Mouse (Mus musculus) T-helper 17 cell (primary cell): ENCODE results near the gene Ankrd54.
"Not testable (repeated sequence)": the region's sequence is repeated elsewhere in the genome, so short reads cannot be mapped to it uniquely, and the experiment has no call there.

Source experiments
- in situ Hi-C, 2 experiments: fragments of 300-600 bp; cut with MboI, MseI; formaldehyde crosslinking; loops; 1 replicate in 1 of 2; 2 replicates in 1 of 2; pipeline ENCODE4 v1.15.1; 2025; ENCODE audit warnings: high pct_unique_total_duplicates in 2 of 2

Ankrd54 gene

GRCm38 (mm10) chr15:79018886-79019285 lies 43.8 kb downstream of the Ankrd54 start:
- in situ Hi-C loops, result no loop called here

DNA sequence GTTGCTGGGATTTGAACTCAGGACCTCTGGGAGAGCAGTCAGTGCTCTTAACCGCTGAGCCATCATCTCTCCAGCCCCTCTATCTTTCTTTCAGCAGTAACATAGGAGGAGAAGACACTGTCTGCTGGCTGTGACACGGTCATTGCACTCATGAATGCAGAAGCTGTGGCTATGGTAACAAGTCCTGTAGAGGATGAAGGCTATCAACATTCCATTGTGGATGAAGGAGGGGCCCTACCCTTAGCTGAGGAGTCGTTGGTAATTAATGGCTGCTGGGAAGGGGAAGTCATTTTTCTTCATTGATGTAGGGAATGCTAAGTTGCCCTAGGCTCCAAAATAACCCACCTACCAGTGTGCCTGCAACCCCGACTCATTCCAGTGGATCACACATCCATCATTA lies 44.5 kb downstream of the Ankrd54 start:
- in situ Hi-C loops, result no loop called here

GRCm38 (mm10) chr15:79013382-79013781 lies 49.3 kb downstream of the Ankrd54 start:
- in situ Hi-C loops, result no loop called here

DNA sequence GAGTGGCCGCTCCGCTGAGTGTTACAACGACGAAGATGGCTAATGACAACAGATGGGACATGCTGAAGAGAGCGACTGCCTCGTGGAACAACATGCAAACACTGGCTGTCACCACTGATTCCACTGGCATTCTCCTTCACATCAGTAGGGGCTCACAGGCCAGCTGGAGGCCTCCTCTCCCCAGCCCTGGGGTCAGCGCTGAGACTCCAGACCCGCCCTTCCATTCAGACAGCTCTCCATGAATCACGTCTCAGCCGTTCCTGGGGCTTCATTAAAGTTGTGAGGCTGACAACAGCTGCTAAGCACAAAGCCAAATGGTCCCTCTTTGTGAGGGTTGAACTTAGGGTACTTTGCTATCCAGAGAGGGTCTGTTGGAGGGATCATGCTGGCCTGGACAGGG lies 51.1 kb downstream of the Ankrd54 start:
- in situ Hi-C loops, result no loop called here

- in situ Hi-C loops, result no loop called here
These were observed 53.0 kb downstream of the Ankrd54 start for GRCm38 (mm10) chr15:79009734-79010133.

- in situ Hi-C loops, result not testable (repeated sequence)
These were observed 54.9 kb downstream of the Ankrd54 start for GRCm38 (mm10) chr15:79007836-79008235.

DNA sequence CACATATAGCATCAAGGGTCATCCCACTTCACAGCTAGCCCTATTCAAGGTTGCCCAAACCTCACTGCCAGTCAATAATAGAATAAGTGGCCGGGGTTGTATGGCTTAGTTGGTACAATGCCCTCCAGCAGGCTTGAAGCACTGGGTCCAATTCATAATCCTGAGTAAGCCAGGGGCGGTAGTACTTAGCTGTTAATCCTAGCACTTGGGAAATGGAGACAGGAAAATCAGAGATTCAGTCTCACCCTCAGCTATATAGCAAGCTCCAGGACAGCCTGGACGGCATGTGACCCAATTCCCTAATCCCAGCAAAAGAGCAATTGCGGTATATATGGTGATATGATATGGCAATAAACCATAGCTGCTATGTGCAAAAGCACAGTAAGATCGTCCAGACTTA lies 55.6 kb downstream of the Ankrd54 start:
- in situ Hi-C loops, result no loop called here

DNA sequence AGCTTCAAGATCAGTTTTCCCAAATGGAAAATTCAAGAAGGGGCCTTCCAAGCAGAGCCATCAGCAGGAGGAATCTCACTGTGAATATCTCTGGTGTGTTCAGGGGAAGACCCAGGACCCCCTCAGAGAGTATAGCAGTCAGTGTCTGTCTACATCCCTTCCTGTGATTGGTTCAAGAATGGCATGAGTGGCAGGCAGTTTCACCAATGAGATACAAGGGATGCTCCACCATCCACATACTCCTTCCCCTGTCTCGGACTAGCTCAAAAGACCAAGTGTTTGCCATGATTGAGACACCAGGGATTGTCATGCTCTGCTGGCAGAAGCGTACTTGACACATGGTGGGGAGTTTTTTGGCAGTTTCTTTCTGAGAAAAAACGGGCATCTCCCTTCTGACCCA lies 56.1 kb downstream of the Ankrd54 start:
- in situ Hi-C loops, result no loop called here

GRCm38 (mm10) chr15:79005581-79005980 lies 57.1 kb downstream of the Ankrd54 start:
- in situ Hi-C loops, result no loop called here
